Comparison of ENCODE assay signal across 23 mouse cellular contexts in the genomic region with DNA sequence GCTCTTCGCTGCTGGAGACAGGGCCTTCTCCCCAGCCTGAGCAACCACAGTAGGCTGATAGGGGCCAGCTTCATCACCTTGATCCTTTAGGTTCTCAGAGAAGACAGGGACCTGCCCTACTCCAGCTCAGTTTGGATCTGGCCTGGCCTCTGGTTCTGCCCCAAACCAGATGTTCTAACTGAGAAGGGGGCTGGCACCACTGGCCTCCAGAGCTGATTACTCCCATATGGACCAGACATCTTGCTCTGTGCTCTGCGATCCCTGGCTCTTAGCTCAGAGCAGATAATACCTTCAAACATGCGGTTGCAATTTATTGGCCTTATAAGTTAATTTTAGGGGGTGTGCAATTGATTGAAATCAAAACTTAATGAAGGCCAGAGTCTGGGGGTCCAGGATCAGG. TPM values are rescaled to one million over a fixed set of nuclear protein-coding genes. Genes with fewer than 3 reads are reported as not detected.
DNase-seq lines count a peak whose midpoint lies in the region; ATAC-seq and TF ChIP-seq lines count a peak whose summit lies in the region.
"Had no signal": no experiment of that assay in that cellular context is flagged by ENCODE, and none has a peak within 500 bp of the region (broad histone marks: within the 10 kb centered on the region; RNA-seq: fewer than 3 reads in every experiment).

No protein-coding gene starts in this region.

- 32% methylated on average over 3 of the region's 3 CpGs for WGBS in embryonic facial prominence, embryonic 12.5 days
- WGBS in limb, embryonic 11.5 days, result 39% methylated on average over 3 of the region's 3 CpGs
- WGBS in liver, embryonic 11.5 days, result 85% methylated on average over 3 of the region's 3 CpGs

- no peak for TF ChIP-seq CTCF in gastrocnemius, adult 2 months (IDR thresholded peaks at IDR 0.05)

- no peak overlapping the region for H3K9ac ChIP-seq in embryonic facial prominence, embryonic 12.5 days
- H3K9ac ChIP-seq in limb, embryonic 11.5 days (ENCODE audit: low read length), result 0 out of 2 replicates have a peak overlapping the region, but pooled peaks have one; percentile 5
- no peak overlapping the region for H3K9ac ChIP-seq in liver, embryonic 11.5 days (ENCODE audit: low read depth, low read length)
- H3K9ac ChIP-seq: forebrain, embryonic 15.5 days; kidney, embryonic 15.5 days had no signal

- H3K27ac ChIP-seq in gastrocnemius, adult 2 months, result peak overlapping the region; percentile 81
- H3K27ac ChIP-seq in embryonic facial prominence, embryonic 12.5 days, result peak overlapping the region; percentile 88
- peak overlapping the region; percentile 92 for H3K27ac ChIP-seq in limb, embryonic 11.5 days (replicated peaks; ENCODE audit: low read depth, low read length)
- no peak overlapping the region for H3K27ac ChIP-seq in liver, embryonic 11.5 days (ENCODE audit: low read depth, low read length)
- H3K27ac ChIP-seq: forebrain, embryonic 15.5 days; kidney, embryonic 15.5 days had no signal

- no peak overlapping the region; the same call in 1 of the 2 replicates for H3K4me2 ChIP-seq in embryonic facial prominence, embryonic 12.5 days (replicated peaks)
- H3K4me2 ChIP-seq in limb, embryonic 11.5 days (ENCODE audit: low read depth, severe bottlenecking), result no peak overlapping the region; the same call in 1 of the 2 replicates
- no peak overlapping the region for H3K4me2 ChIP-seq in liver, embryonic 11.5 days
- H3K4me2 ChIP-seq: forebrain, embryonic 15.5 days; kidney, embryonic 15.5 days; midbrain, embryonic 11.5 days had no signal

- peak; percentile 57; the same call in 1 of the 2 replicates for ATAC-seq in embryonic facial prominence, embryonic 12.5 days (ENCODE audit: insufficient number of reproducible peaks, insufficient read depth, low FRiP score, low TSS enrichment)
- no peak for ATAC-seq in limb, embryonic 11.5 days (ENCODE audit: insufficient number of reproducible peaks, low FRiP score, low TSS enrichment, low read depth)
- ATAC-seq in erythroblast, adult 5-6 weeks (replicated peaks; ENCODE audit: low FRiP score, poor library complexity, severe bottlenecking), result no peak
- ATAC-seq in liver, embryonic 11.5 days (replicated peaks; ENCODE audit: low FRiP score), result no peak
- ATAC-seq: forebrain, embryonic 15.5 days had no signal

- no peak for DNase-seq in gastrocnemius, adult 2 months
- no peak for DNase-seq in gastrocnemius, adult 18-20 months (ENCODE audit: low spot score)
- DNase-seq in NIH3T3 (ENCODE audit: low read depth), result peak; percentile 48
- DNase-seq in limb, embryonic 11.5 days (ENCODE audit: low spot score), result peak; percentile 62
- DNase-seq in right cerebral cortex, postnatal 14 days, result no peak
- no peak for DNase-seq in liver, embryonic 11.5 days (ENCODE audit: low spot score)
- DNase-seq: adrenal gland, adult 8-10 months; cerebellum, adult 11-12 months; cerebellum, postnatal 10 days; gastrocnemius, postnatal 36 days; heart, postnatal 10 days; kidney, adult 11 months; kidney, postnatal 36 days; liver; thymus, adult 18-20 months; thymus, postnatal 4 days had no signal

- H3K4me3 ChIP-seq in gastrocnemius, adult 2 months, result no peak overlapping the region
- H3K4me3 ChIP-seq in embryonic facial prominence, embryonic 12.5 days, result no peak overlapping the region
- no peak overlapping the region for H3K4me3 ChIP-seq in limb, embryonic 11.5 days (ENCODE audit: low read depth, low read length)
- no peak overlapping the region for H3K4me3 ChIP-seq in liver, embryonic 11.5 days (ENCODE audit: low read depth, low read length)
- H3K4me3 ChIP-seq: forebrain, embryonic 15.5 days; kidney, embryonic 15.5 days had no signal

- no peaks in the 10 kb centered on the region for H3K9me3 ChIP-seq in embryonic facial prominence, embryonic 12.5 days
- H3K9me3 ChIP-seq in limb, embryonic 11.5 days (ENCODE audit: control insufficient read depth, low read length), result no peaks in the 10 kb centered on the region
- H3K9me3 ChIP-seq in liver, embryonic 11.5 days (ENCODE audit: control insufficient read depth, low read length), result no peaks in the 10 kb centered on the region
- H3K9me3 ChIP-seq: forebrain, embryonic 15.5 days; G1E; kidney, embryonic 15.5 days had no signal

- H3K27me3 ChIP-seq in embryonic facial prominence, embryonic 12.5 days, result no peaks in the 10 kb centered on the region
- H3K27me3 ChIP-seq in limb, embryonic 11.5 days (ENCODE audit: control insufficient read depth, insufficient read depth, low read length), result no peaks in the 10 kb centered on the region
- H3K27me3 ChIP-seq in liver, embryonic 11.5 days (replicated peaks; ENCODE audit: control insufficient read depth, insufficient read depth, low read length), result no peaks in the 10 kb centered on the region
- H3K27me3 ChIP-seq: CH12.LX; forebrain, embryonic 15.5 days; kidney, embryonic 15.5 days had no signal

- intact Hi-C loops in gastrocnemius, adult 2 months (cut with DNase I), result no loop called here

- peaks cover 57% of the 10 kb centered on the region for H3K4me1 ChIP-seq in embryonic facial prominence, embryonic 12.5 days
- peaks cover 49% of the 10 kb centered on the region for H3K4me1 ChIP-seq in limb, embryonic 11.5 days (ENCODE audit: control insufficient read depth, insufficient read depth, low read length)
- no peaks in the 10 kb centered on the region for H3K4me1 ChIP-seq in liver, embryonic 11.5 days (replicated peaks; ENCODE audit: control insufficient read depth, insufficient read depth, low read length)
- H3K4me1 ChIP-seq: forebrain, embryonic 15.5 days had no signal

- H3K36me3 ChIP-seq in embryonic facial prominence, embryonic 12.5 days, result peaks cover 30% of the 10 kb centered on the region
- H3K36me3 ChIP-seq in limb, embryonic 11.5 days (ENCODE audit: control insufficient read depth, insufficient read depth, low read length), result peaks cover 4% of the 10 kb centered on the region
- H3K36me3 ChIP-seq in liver, embryonic 11.5 days (ENCODE audit: control insufficient read depth, insufficient read depth, low read length), result peaks cover 6% of the 10 kb centered on the region; the same call in 1 of the 2 replicates

RNA-seq across cellular contexts. Expression of a gene that starts 43.2 kb away (rescaled TPM):
- 1 to 10 TPM; 4.9 to 7.2 TPM for total RNA-seq in gastrocnemius, adult 2 months (2021)
- 1 to 10 TPM; 5.6 to 7.8 TPM for total RNA-seq in gastrocnemius, adult 18-20 months (2021)
- polyA plus RNA-seq in embryonic facial prominence, embryonic 12.5 days (2016; fragmentation: Nextera tagmentation; extraction: Ambion mirVana), result 15.0 and 17.0 TPM in 2 replicates
- 13.0 and 16.1 TPM in 2 replicates for polyA plus RNA-seq in limb, embryonic 11.5 days (2014; fragmentation: Nextera tagmentation; extraction: Ambion mirVana)
- 1.5 TPM in 1 of 2 replicates, not detected in the other for total RNA-seq in erythroblast, adult 5-6 weeks (2015; ENCODE audit: low replicate concordance)
- total RNA-seq in erythroblast, adult 5-6 weeks (2017; ENCODE audit: low replicate concordance), result 3.5 TPM in 1 of 2 replicates, not detected in the other
- polyA plus RNA-seq in liver, embryonic 11.5 days (2014; fragmentation: Nextera tagmentation; extraction: Ambion mirVana), result 13.8 and 15.5 TPM in 2 replicates

RNA-seq across cellular contexts. Expression of a gene that starts 43.2 kb away (rescaled TPM):
- 10 to 100 TPM; 31.2 to 34.7 TPM for total RNA-seq in gastrocnemius, adult 2 months (2021)
- total RNA-seq in gastrocnemius, adult 18-20 months (2021), result 10 to 100 TPM; 32.5 to 34.9 TPM
- 134 TPM in 2 replicates for polyA plus RNA-seq in embryonic facial prominence, embryonic 12.5 days (2016; fragmentation: Nextera tagmentation; extraction: Ambion mirVana)
- polyA plus RNA-seq in limb, embryonic 11.5 days (2014; fragmentation: Nextera tagmentation; extraction: Ambion mirVana), result 121 and 139 TPM in 2 replicates
- 3.8 TPM in 1 of 2 replicates, not detected in the other for total RNA-seq in erythroblast, adult 5-6 weeks (2015; ENCODE audit: low replicate concordance)
- total RNA-seq in erythroblast, adult 5-6 weeks (2017; ENCODE audit: low replicate concordance), result 0.43 and 0.70 TPM in 2 replicates
- polyA plus RNA-seq in liver, embryonic 11.5 days (2014; fragmentation: Nextera tagmentation; extraction: Ambion mirVana), result 68.4 and 72.7 TPM in 2 replicates

Comparison
In these comparisons a context has a peak if more than half of its experiments do, and no peak if none do; other contexts are left out.
1. DNase-seq: peak in NIH3T3 (single experiment) and limb, embryonic 11.5 days (single experiment); none in gastrocnemius, adult 2 months (single experiment), gastrocnemius, adult 18-20 months (single experiment), right cerebral cortex, postnatal 14 days (single experiment) and liver, embryonic 11.5 days (single experiment).
2. RNA of a gene that starts 43.2 kb away (total RNA-seq): 32.5 to 34.9 TPM in gastrocnemius, adult 18-20 months and 31.2 to 34.7 TPM in gastrocnemius, adult 2 months; 0.43 to 3.8 TPM in erythroblast, adult 5-6 weeks; every median in the first group is over 4 times any median in the second.